Mouse (Mus musculus) megakaryocyte-erythroid progenitor cell, adult 5 weeks (primary cell): ENCODE results near the gene BC051019. TPM values are rescaled to one million over a fixed set of nuclear protein-coding genes. Genes with fewer than 3 reads are reported as not detected.

ENCODE experiments used
- polyA plus RNA-seq: library from polyadenylated mRNA; stranded (reverse); fragments of >175 nt; gene quantifications from 2 replicates; pipeline ENCODE4 v1.2.3, GENCODE M21; 2012

BC051019 gene
- 0.04 TPM in 1 of 2 replicates, not detected in the other for polyA plus RNA-seq

DNA sequence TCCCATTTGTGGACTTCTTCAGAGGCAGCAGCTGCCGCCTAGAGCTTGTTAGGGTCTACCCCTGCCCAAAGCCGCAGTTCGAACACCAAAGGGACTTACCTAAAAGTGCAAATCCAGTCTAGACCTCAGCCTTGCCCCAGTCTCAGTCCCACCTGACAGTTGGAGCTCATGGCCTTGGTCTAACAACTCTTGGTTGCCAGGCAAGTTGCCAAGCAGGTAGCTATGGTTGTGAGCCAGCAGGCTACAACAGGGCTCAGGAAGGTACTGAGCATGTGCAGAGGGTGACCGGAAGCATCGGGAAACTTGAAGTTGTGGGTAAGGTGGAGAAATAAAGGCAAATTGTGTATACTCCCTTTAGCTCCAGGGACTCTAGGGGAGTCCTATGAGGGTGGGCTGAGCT lies at the start of gene BC051019:
BC051019 (minus strand) TSS at position 154 of the 400 bp plus-strand sequence.

DNA sequence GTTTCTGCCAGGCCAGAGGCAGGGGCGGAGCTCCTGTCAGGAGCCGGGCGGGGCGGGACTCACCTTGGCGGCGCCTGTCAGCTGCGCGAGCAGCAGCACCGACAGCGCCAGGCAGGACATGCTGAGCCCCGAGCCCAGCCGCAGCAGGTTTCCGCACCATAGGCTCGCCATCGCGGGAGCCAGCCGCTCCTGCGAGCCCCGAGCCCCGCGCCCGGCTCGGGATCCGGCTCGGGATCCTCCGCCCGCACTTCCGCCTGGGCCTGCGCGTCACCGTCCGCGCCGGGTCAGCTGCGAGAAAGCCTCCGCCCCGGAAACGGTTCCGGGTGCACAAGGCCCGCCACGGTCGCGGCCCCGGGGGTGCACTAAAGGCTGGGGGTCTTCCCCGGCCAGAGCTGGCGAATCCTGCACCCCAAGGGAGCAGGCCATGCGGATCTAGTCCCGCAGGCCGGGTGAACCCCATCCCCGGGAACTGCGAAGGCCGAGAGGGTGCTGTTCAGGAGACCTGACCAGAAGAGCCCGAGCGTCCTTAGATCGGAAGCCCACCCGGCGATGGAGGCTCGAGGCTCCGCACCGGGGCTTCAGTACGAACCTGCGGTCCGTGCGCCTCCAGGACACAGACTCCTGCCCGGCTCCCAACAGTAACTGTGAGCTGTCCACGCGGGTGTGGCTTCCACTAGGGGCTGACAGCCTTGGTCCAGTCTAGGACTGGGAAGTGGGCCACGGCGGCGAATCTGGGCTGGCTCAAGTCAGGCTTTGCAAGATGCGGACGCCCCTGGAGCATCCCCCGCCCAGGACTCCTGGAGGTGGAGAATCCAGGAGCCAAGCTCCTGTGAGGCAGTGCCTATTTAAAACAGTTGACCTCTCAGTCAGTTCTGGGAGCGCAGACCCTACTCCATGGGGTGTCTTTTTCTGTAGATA lies 28.6 kb upstream of the BC051019 start, which contains the start of gene Tmem9b:
Tmem9b (minus strand) TSS at position 868 of the 918 bp plus-strand sequence.

DNA sequence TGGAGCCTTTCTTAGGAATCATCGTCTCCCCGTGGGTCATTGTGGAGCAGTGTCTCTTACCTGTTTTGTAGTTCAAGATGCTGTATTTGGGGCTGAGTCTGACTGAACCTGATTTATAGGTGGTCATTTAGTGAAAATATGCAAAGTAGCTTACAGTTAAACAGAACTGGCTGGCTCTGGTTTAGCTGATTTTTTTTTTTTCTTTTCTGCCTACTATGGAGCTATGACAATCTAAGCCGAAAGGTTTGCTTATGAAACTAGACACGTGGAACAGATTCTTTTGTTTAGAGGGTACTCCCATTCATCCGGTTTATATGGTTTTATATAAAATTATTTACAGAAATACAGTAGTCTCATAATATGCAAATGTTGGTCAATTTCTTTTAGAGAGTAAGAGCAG lies 8.0 kb upstream of the BC051019 start, which contains the start of gene Ascl3:
Ascl3 (minus strand) TSS at position 101 of the 400 bp plus-strand sequence.

DNA sequence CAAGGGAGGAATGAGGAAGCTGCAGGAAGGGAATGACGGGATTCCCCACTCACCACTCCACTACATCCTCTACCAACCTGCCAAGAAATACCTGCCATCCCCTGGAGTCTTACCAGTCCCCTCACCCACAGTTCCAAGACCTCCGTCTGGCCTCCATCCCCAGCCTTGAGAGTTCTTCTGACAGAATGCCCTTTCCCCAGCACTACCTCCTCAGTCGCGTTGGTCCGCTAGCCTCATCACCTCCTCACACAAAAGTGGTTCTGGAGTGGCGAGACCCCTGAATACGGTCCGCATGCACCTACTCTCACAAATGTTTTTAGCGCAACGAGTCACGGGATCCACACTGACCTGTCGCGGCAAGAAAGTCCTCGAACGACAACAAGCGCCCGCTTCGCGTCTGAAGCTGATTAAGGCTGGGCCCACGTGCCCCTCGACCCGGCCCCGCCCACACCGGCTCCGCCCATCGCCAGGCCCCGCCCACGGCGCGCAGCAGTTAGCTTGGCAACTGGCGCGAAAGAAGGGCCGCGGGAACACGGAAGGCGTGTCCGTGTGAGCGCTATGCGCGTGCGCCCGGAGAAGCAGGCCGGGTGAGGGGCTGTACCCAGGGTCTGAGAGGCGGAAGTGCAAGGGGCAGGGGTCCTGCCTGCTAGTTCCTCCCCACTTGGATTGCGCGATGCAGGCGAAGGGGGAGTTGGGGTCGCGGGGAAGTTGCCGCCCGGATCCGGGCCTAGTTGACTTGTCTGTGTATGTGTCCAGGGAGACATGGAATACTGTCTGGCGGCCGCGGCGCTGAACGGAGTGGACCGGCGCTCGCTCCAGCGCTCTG lies 20.2 kb downstream of the BC051019 start, which contains the start of the genes St5 and Akip1:
St5 (minus strand) TSS at position 416 of the 826 bp plus-strand sequence.
Akip1 (plus strand) TSS at position 501 of the 826 bp plus-strand sequence.

Other genes with a start within 250 kb of the BC051019 start
- gene Trim66, start 215.7 kb downstream of the BC051019 start, polyA plus RNA-seq: 0.01 and 0.12 TPM in 2 replicates
- gene Rpl27a, start 204.7 kb downstream of the BC051019 start, polyA plus RNA-seq: 8,056 and 9,172 TPM in 2 replicates
- 0.79 and 1.1 TPM in 2 replicates for gene St5, start 20.2 kb downstream of the BC051019 start, polyA plus RNA-seq
- 39.1 and 41.9 TPM in 2 replicates for gene Akip1, start 20.2 kb downstream of the BC051019 start, polyA plus RNA-seq
- not detected in 2 replicates for gene Ascl3, start 7.9 kb upstream of the BC051019 start, polyA plus RNA-seq
- gene Tmem9b, start 29.0 kb upstream of the BC051019 start, polyA plus RNA-seq: 5.2 and 5.7 TPM in 2 replicates
- gene Nrip3, start 58.2 kb upstream of the BC051019 start, polyA plus RNA-seq: 0.03 and 0.38 TPM in 2 replicates
- gene Scube2, start 141.8 kb upstream of the BC051019 start, polyA plus RNA-seq: not detected in 2 replicates
- gene Dennd5a, start 236.6 kb upstream of the BC051019 start, polyA plus RNA-seq: 15.4 and 20.4 TPM in 2 replicates